Mouse (Mus musculus): Measurements from ENCODE around the gene Fkbp1b. TPM values are rescaled to one million over a fixed set of nuclear protein-coding genes. Genes with fewer than 3 reads are reported as not detected.
A peak's percentile ranks its signal among the peaks of the same experiment; 100 is the strongest.
"Not testable (repeated sequence)": the region's sequence is repeated elsewhere in the genome, so short reads cannot be mapped to it uniquely, and the experiment has no call there.

Gene Fkbp1b
- polyA plus RNA-seq, 1 experiment from 2014 or later = 4.3 TPM

GRCm38 (mm10) chr12:4840741-4841140 is 650 bp downstream of the Fkbp1b start:
- DNase-seq (ENCODE audit: low spot score) = no peak
- Histone ChIP-seq H3K4me1 (peaks cover 32% of the 10 kb centered on the region), H3K36me3 (no peaks in the 10 kb centered on the region), H3K9me3 (replicated peaks) (no peaks in the 10 kb centered on the region), H3K27me3 (ENCODE audit: low read depth, poor library complexity, severe bottlenecking) (peaks cover 39% of the 10 kb centered on the region), H3K4me3 (peak overlapping the region; percentile 78), H3K27ac (replicated peaks) (peak overlapping the region; percentile 83)
- WGBS = 3% methylated on average over 11 of the region's 11 CpGs

GRCm38 (mm10) chr12:4840010-4840409 is 1.4 kb downstream of the Fkbp1b start:
- Histone ChIP-seq H3K4me3 (no peak overlapping the region; the same call in 1 of the 2 replicates), H3K9me3 (replicated peaks) (no peaks in the 10 kb centered on the region), H3K4me1 (peaks cover 32% of the 10 kb centered on the region), H3K27me3 (ENCODE audit: low read depth, poor library complexity, severe bottlenecking) (peaks cover 39% of the 10 kb centered on the region), H3K27ac (replicated peaks) (no peak overlapping the region), H3K36me3 (no peaks in the 10 kb centered on the region)
- no peak for DNase-seq (ENCODE audit: low spot score)
- 54% methylated on average over 6 of the region's 6 CpGs for WGBS

- WGBS = 59% methylated on average over 4 of the region's 4 CpGs
- H3K27me3 ChIP-seq (ENCODE audit: low read depth, poor library complexity, severe bottlenecking) = peaks cover 31% of the 10 kb centered on the region
- no peak for DNase-seq (ENCODE audit: low spot score)
- peaks cover 3% of the 10 kb centered on the region; the same call in 1 of the 2 replicates for H3K36me3 ChIP-seq
- no peaks in the 10 kb centered on the region for H3K9me3 ChIP-seq (replicated peaks)
- H3K27ac ChIP-seq (replicated peaks) = no peak overlapping the region
- H3K4me1 ChIP-seq = peaks cover 18% of the 10 kb centered on the region
- H3K4me3 ChIP-seq = no peak overlapping the region
Observed at GRCm38 (mm10) chr12:4836959-4837358, 4.4 kb downstream of the Fkbp1b start.

GRCm38 (mm10) chr12:4827256-4827655 is 14.1 kb downstream of the Fkbp1b start:
- Histone ChIP-seq H3K36me3 (peaks cover 77% of the 10 kb centered on the region), H3K27me3 (ENCODE audit: low read depth, poor library complexity, severe bottlenecking) (no peaks in the 10 kb centered on the region), H3K4me3 (no peak overlapping the region), H3K4me1 (no peaks in the 10 kb centered on the region), H3K27ac (replicated peaks) (no peak overlapping the region), H3K9me3 (replicated peaks) (no peaks in the 10 kb centered on the region)
- WGBS = 85% methylated on average over 3 of the region's 3 CpGs
- no peak for DNase-seq (ENCODE audit: low spot score)

GRCm38 (mm10) chr12:4817361-4818101 is 23.9 kb downstream of the Fkbp1b start, which contains the start of gene Sf3b6:
Gene Sf3b6, plus strand, starts transcription at chr12:4817544.
- H3K36me3 ChIP-seq = peaks cover 27% of the 10 kb centered on the region
- under 1% methylated on average over 49 of the region's 49 CpGs for WGBS
- H3K4me3 ChIP-seq = peak within 1 kb of the TSS; percentile 88
- H3K9me3 ChIP-seq (replicated peaks) = no peaks in the 10 kb centered on the region
- DNase-seq (ENCODE audit: low spot score) = peak; percentile 99
- peak within 1 kb of the TSS; percentile 87 for H3K27ac ChIP-seq (replicated peaks)
- H3K4me1 ChIP-seq = peaks cover 23% of the 10 kb centered on the region
- no peaks in the 10 kb centered on the region for H3K27me3 ChIP-seq (ENCODE audit: low read depth, poor library complexity, severe bottlenecking)

- Histone ChIP-seq H3K9me3 (replicated peaks) (no peaks in the 10 kb centered on the region), H3K27me3 (ENCODE audit: low read depth, poor library complexity, severe bottlenecking) (no peaks in the 10 kb centered on the region), H3K36me3 (peaks cover 20% of the 10 kb centered on the region), H3K4me3 (peak overlapping the region; percentile 88), H3K4me1 (peaks cover 23% of the 10 kb centered on the region), H3K27ac (replicated peaks) (peak overlapping the region; percentile 87)
- WGBS = 13% methylated on average over 24 of the region's 24 CpGs
- no peak for DNase-seq (ENCODE audit: low spot score)
Observed at GRCm38 (mm10) chr12:4816680-4817360, 24.6 kb downstream of the Fkbp1b start.

GRCm38 (mm10) chr12:4813636-4814035 is 27.8 kb downstream of the Fkbp1b start:
- 0 out of 2 replicates have a peak, but pooled peaks cover 3% of the 10 kb centered on the region for H3K9me3 ChIP-seq (replicated peaks)
- no peaks in the 10 kb centered on the region for H3K27me3 ChIP-seq (ENCODE audit: low read depth, poor library complexity, severe bottlenecking)
- H3K4me3 ChIP-seq = no peak overlapping the region
- H3K36me3 ChIP-seq = no peaks in the 10 kb centered on the region
- DNase-seq (ENCODE audit: low spot score) = no peak
- 87% methylated on average over 4 of the region's 4 CpGs for WGBS
- no peak overlapping the region for H3K27ac ChIP-seq (replicated peaks)
- H3K4me1 ChIP-seq = peaks cover 15% of the 10 kb centered on the region

- Histone ChIP-seq H3K27me3 (ENCODE audit: low read depth, poor library complexity, severe bottlenecking) (no peaks in the 10 kb centered on the region), H3K9me3 (replicated peaks) (0 out of 2 replicates have a peak, but pooled peaks cover 3% of the 10 kb centered on the region), H3K4me3 (no peak overlapping the region), H3K36me3 (no peaks in the 10 kb centered on the region), H3K4me1 (peaks cover 4% of the 10 kb centered on the region), H3K27ac (replicated peaks) (no peak overlapping the region)
- DNase-seq (ENCODE audit: low spot score) = no peak
- 76% methylated on average over 3 of the region's 3 CpGs for WGBS
Observed at GRCm38 (mm10) chr12:4811705-4812104, 29.7 kb downstream of the Fkbp1b start.

- H3K36me3 ChIP-seq = no peaks in the 10 kb centered on the region
- H3K27ac ChIP-seq (replicated peaks) = no peak overlapping the region
- H3K27me3 ChIP-seq (ENCODE audit: low read depth, poor library complexity, severe bottlenecking) = no peaks in the 10 kb centered on the region
- WGBS = 81% methylated on average over 4 of the region's 4 CpGs
- H3K4me3 ChIP-seq = no peak overlapping the region
- 0 out of 2 replicates have a peak, but pooled peaks cover 3% of the 10 kb centered on the region for H3K9me3 ChIP-seq (replicated peaks)
- H3K4me1 ChIP-seq = no peaks in the 10 kb centered on the region
- DNase-seq (ENCODE audit: low spot score) = no peak
Observed at GRCm38 (mm10) chr12:4811036-4811435, 30.4 kb downstream of the Fkbp1b start.

- not testable (repeated sequence) for H3K36me3 ChIP-seq; H3K4me3 ChIP-seq; DNase-seq (ENCODE audit: low spot score); H3K9me3 ChIP-seq (replicated peaks); H3K4me1 ChIP-seq; H3K27ac ChIP-seq (replicated peaks); H3K27me3 ChIP-seq (ENCODE audit: low read depth, poor library complexity, severe bottlenecking)
- 80% methylated on average over 6 of the region's 6 CpGs for WGBS
Observed at GRCm38 (mm10) chr12:4797471-4797870, 43.9 kb downstream of the Fkbp1b start.

GRCm38 (mm10) chr12:4793718-4794117 is 47.7 kb downstream of the Fkbp1b start:
- DNase-seq (ENCODE audit: low spot score) = no peak

GRCm38 (mm10) chr12:4788128-4788527 is 53.3 kb downstream of the Fkbp1b start:
- WGBS = 93% methylated on average over 25 of the region's 25 CpGs
- not testable (repeated sequence) for DNase-seq (ENCODE audit: low spot score); H3K9me3 ChIP-seq (replicated peaks); H3K4me3 ChIP-seq; H3K27me3 ChIP-seq (ENCODE audit: low read depth, poor library complexity, severe bottlenecking); H3K4me1 ChIP-seq; H3K36me3 ChIP-seq; H3K27ac ChIP-seq (replicated peaks)

More at GRCm38 (mm10) chr12:4793718-4794117, 47.7 kb downstream of the Fkbp1b start:
- no peaks in the 10 kb centered on the region for H3K27me3 ChIP-seq (ENCODE audit: low read depth, poor library complexity, severe bottlenecking)
- H3K27ac ChIP-seq (replicated peaks) = no peak overlapping the region
- H3K4me3 ChIP-seq = no peak overlapping the region
- H3K4me1 ChIP-seq = no peaks in the 10 kb centered on the region
- H3K9me3 ChIP-seq (replicated peaks) = no peaks in the 10 kb centered on the region
- WGBS = 75% methylated on average over 1 of the region's 1 CpGs
- no peaks in the 10 kb centered on the region for H3K36me3 ChIP-seq

- Histone ChIP-seq H3K4me1 (no peaks in the 10 kb centered on the region), H3K9me3 (replicated peaks) (no peaks in the 10 kb centered on the region), H3K4me3 (no peak overlapping the region), H3K27ac (replicated peaks) (no peak overlapping the region), H3K27me3 (ENCODE audit: low read depth, poor library complexity, severe bottlenecking) (no peaks in the 10 kb centered on the region), H3K36me3 (no peaks in the 10 kb centered on the region)
- DNase-seq (ENCODE audit: low spot score) = no peak
- WGBS = 79% methylated on average over 2 of the region's 2 CpGs
Observed at GRCm38 (mm10) chr12:4784466-4784865, 56.9 kb downstream of the Fkbp1b start.

All from midbrain, embryonic 10.5 days (tissue).